Comparison of ENCODE assay signal across 9 mouse cellular contexts in genomic region chr4:134749301-134750030, GRCm38 (mm10). TPM values are rescaled to one million over a fixed set of nuclear protein-coding genes. Genes with fewer than 3 reads are reported as not detected.
DNase-seq lines count a peak whose midpoint lies in the region; ATAC-seq and TF ChIP-seq lines count a peak whose summit lies in the region.
"Had no signal": no experiment of that assay in that cellular context is flagged by ENCODE, and none has a peak within 500 bp of the region (broad histone marks: within the 10 kb centered on the region; RNA-seq: fewer than 3 reads in every experiment).

No protein-coding gene starts in this region.

- H3K4me2 ChIP-seq in kidney, embryonic 15.5 days, result no peak overlapping the region
- H3K4me2 ChIP-seq: embryonic facial prominence, embryonic 12.5 days had no signal

- 76% methylated on average over 21 of the region's 21 CpGs for WGBS in kidney, embryonic 15.5 days
- WGBS in small intestine, adult 2 months, result 65% methylated on average over 21 of the region's 21 CpGs

- H3K36me3 ChIP-seq in kidney, embryonic 15.5 days, result peaks cover 47% of the 10 kb centered on the region
- peaks cover 20% of the 10 kb centered on the region for H3K36me3 ChIP-seq in small intestine, adult 2 months (ENCODE audit: control insufficient read depth, insufficient read depth, low read length)

- peaks cover 49% of the 10 kb centered on the region for H3K4me1 ChIP-seq in kidney, embryonic 15.5 days
- H3K4me1 ChIP-seq in small intestine, adult 2 months (ENCODE audit: control insufficient read depth, insufficient read depth, insufficient read length, low read length), result peaks cover 17% of the 10 kb centered on the region

- no peaks in the 10 kb centered on the region for H3K27me3 ChIP-seq in kidney, embryonic 15.5 days
- H3K27me3 ChIP-seq in small intestine, adult 2 months (ENCODE audit: control insufficient read depth, insufficient read depth, low read length), result no peaks in the 10 kb centered on the region
- H3K27me3 ChIP-seq: embryonic facial prominence, embryonic 12.5 days had no signal

- peak; percentile 70; the same call in 1 of the 2 replicates for TF ChIP-seq CTCF in small intestine, adult 2 months (IDR thresholded peaks at IDR 0.05; ENCODE audit: extremely low read depth, insufficient read length, insufficient replicate concordance, low read depth, low read length)

- ATAC-seq in kidney, embryonic 15.5 days (replicated peaks; ENCODE audit: low FRiP score), result no peak
- peak; percentile 46 for ATAC-seq in granulocyte monocyte progenitor cell, adult 5-6 weeks (replicated peaks; ENCODE audit: poor library complexity, severe bottlenecking)

- H3K4me3 ChIP-seq in kidney, embryonic 15.5 days (replicated peaks), result no peak overlapping the region
- H3K4me3 ChIP-seq in small intestine, adult 2 months (ENCODE audit: low read depth, low read length), result no peak overlapping the region
- H3K4me3 ChIP-seq: embryonic facial prominence, embryonic 12.5 days had no signal

- no peaks in the 10 kb centered on the region for H3K9me3 ChIP-seq in kidney, embryonic 15.5 days (replicated peaks)
- H3K9me3 ChIP-seq: embryonic facial prominence, embryonic 12.5 days had no signal

- TF ChIP-seq POLR2A in small intestine, adult 2 months (IDR thresholded peaks at IDR 0.05; ENCODE audit: low read depth, low read length), result no peak

- H3K27ac ChIP-seq in kidney, embryonic 15.5 days, result peak overlapping the region; percentile 37; the same call in 1 of the 2 replicates
- H3K27ac ChIP-seq in small intestine, adult 2 months (ENCODE audit: insufficient read depth, low read depth, low read length), result no peak overlapping the region

- DNase-seq in kidney, adult 11 months, result no peak
- DNase-seq in MN1 (ENCODE audit: low spot score) (peak; percentile 30), adipocyte (ENCODE audit: low spot score) (no peak)
- no peak for DNase-seq in left cerebral cortex, adult 18-20 months (ENCODE audit: low spot score in 2 of 2)
- no peak for DNase-seq in gastrocnemius, postnatal 4 days (ENCODE audit: low spot score in 2 of 2)

- H3K9ac ChIP-seq in kidney, embryonic 15.5 days, result no peak overlapping the region
- H3K9ac ChIP-seq: embryonic facial prominence, embryonic 12.5 days had no signal

RNA-seq across cellular contexts. Expression of gene Ldlrap1, which starts 18.4 kb away (rescaled TPM):
- polyA plus RNA-seq in kidney, embryonic 15.5 days (2015; fragmentation: Nextera tagmentation; extraction: Ambion mirVana), result 19.3 and 23.6 TPM in 2 replicates
- 28.4 and 30.6 TPM in 2 replicates for total RNA-seq in granulocyte monocyte progenitor cell, adult 5-6 weeks (2014; fragmentation: Nextera tagmentation)
- total RNA-seq in granulocyte monocyte progenitor cell, adult 5-6 weeks (2017), result 10.1 and 10.2 TPM in 2 replicates
- 10.8 and 11.2 TPM in 2 replicates for polyA plus RNA-seq in small intestine, adult 2 months (2012; rRNA removed)
- total RNA-seq in left cerebral cortex, adult 18-20 months (2021), result 1 to 10 TPM; 1.8 to 3.1 TPM
- total RNA-seq in gastrocnemius, postnatal 4 days (2021), result 10 to 100 TPM; 18.0 to 20.0 TPM

RNA-seq across cellular contexts. Expression of gene Man1c1, which starts 45.4 kb away (rescaled TPM):
- 4.3 and 5.1 TPM in 2 replicates for polyA plus RNA-seq in kidney, embryonic 15.5 days (2015; fragmentation: Nextera tagmentation; extraction: Ambion mirVana)
- total RNA-seq in granulocyte monocyte progenitor cell, adult 5-6 weeks (2014; fragmentation: Nextera tagmentation), result 9.5 and 11.6 TPM in 2 replicates
- 4.8 and 5.1 TPM in 2 replicates for total RNA-seq in granulocyte monocyte progenitor cell, adult 5-6 weeks (2017)
- polyA plus RNA-seq in small intestine, adult 2 months (2012; rRNA removed), result 2.8 and 3.7 TPM in 2 replicates
- 10 to 100 TPM; 44.5 to 45.6 TPM for total RNA-seq in left cerebral cortex, adult 18-20 months (2021)
- 10 to 100 TPM; 16.7 to 17.9 TPM for total RNA-seq in gastrocnemius, postnatal 4 days (2021)
